Mouse (Mus musculus) kidney, postnatal 4 days (tissue): ENCODE results near the gene Myh1.

Experiments used
- DNase-seq, 2 experiments: peaks; one replicate each; pipeline ENCODE4 v3.0.0; 2021; ENCODE audit warnings: mixed read lengths in 2 of 2

Myh1 gene

GRCm38 (mm10) chr11:67235639-67236358, 35.9 kb downstream of the Myh1 start:
- peak; percentile 57 to 62 for DNase-seq

- DNase-seq, result no peak
Measured at GRCm38 (mm10) chr11:67236799-67237198, 36.9 kb downstream of the Myh1 start.

GRCm38 (mm10) chr11:67237481-67238079, 37.7 kb downstream of the Myh1 start, which contains the start of gene Myh4:
Gene Myh4, plus strand, starts transcription at chr11:67238029.
- no peak for DNase-seq

- DNase-seq, result no peak
Measured at GRCm38 (mm10) chr11:67241051-67241450, 41.2 kb downstream of the Myh1 start.

- no peak for DNase-seq
Measured at GRCm38 (mm10) chr11:67253691-67254090, 53.8 kb downstream of the Myh1 start.

GRCm38 (mm10) chr11:67257048-67257447, 57.2 kb downstream of the Myh1 start:
- DNase-seq, result no peak

- no peak for DNase-seq
Measured at GRCm38 (mm10) chr11:67260956-67261355, 61.1 kb downstream of the Myh1 start.
